ENCODE assay signal across 11 mouse cellular contexts in the genomic region with DNA sequence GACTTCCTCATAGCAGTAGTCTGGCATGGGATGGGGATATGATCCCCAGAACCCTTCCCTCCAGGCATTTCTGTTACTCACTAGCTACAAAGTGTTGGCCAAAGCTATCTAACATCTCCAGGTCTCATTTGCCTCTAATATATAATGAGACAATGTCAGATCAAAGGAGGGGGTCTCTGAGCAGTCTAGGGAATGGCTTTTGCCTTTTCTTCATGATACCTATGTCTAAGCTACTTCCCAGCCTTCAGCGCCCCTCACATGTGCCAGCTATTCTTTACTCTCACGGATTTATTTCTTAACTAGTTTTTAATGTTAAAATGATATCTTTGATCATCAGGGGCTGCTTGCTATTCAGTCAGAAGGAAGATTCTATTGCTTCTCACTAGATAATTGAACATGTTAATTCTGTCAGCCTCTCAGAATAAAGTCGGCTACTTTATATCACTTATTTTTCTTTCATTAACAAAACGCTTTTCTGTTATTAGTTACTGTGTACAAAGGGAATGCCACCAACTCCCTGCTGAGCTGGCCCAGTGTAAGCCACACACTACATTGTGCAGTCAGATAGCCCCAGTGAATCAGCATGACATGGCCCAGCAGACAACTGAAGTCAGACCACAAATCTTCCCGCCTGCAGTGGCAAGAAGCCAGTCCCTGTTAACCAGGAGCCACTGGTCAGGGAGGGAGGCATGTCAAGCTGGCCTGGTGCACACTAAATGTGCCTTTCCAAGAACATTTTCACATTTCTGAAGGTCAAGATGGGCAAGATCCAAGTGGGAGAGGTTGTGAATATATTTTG.
DNase-seq lines count a peak whose midpoint lies in the region; ATAC-seq and TF ChIP-seq lines count a peak whose summit lies in the region.
"Had no signal": no experiment of that assay in that cellular context is flagged by ENCODE, and none has a peak within 500 bp of the region (broad histone marks: within the 10 kb centered on the region; RNA-seq: fewer than 3 reads in every experiment).

No protein-coding gene starts in this region.

- ATAC-seq in neural tube, embryonic 13.5 days (ENCODE audit: low read depth): peak; percentile 86
- ATAC-seq in stomach, postnatal 0 days (ENCODE audit: low FRiP score, low TSS enrichment): no peak
- ATAC-seq: liver, postnatal 0 days had no signal

- TF ChIP-seq EP300 in stomach, postnatal 0 days (optimal IDR thresholded peaks at IDR 0.05): no peak

- H3K27me3 ChIP-seq in kidney, adult 2 months (replicated peaks; ENCODE audit: control insufficient read depth, insufficient read depth, low read length): no peaks in the 10 kb centered on the region
- no peaks in the 10 kb centered on the region for H3K27me3 ChIP-seq in neural tube, embryonic 13.5 days
- H3K27me3 ChIP-seq in stomach, postnatal 0 days (ENCODE audit: control insufficient read depth, insufficient read depth, low read length): no peaks in the 10 kb centered on the region

- WGBS in kidney, adult 2 months: 68% methylated on average over 5 of the region's 5 CpGs
- WGBS in neural tube, embryonic 13.5 days: 31% methylated on average over 5 of the region's 5 CpGs
- 73% methylated on average over 5 of the region's 5 CpGs for WGBS in stomach, postnatal 0 days

- H3K4me1 ChIP-seq in kidney, adult 2 months (ENCODE audit: control insufficient read depth, insufficient read depth, low read length): no peaks in the 10 kb centered on the region
- peaks cover 10% of the 10 kb centered on the region for H3K4me1 ChIP-seq in neural tube, embryonic 13.5 days (replicated peaks)
- no peaks in the 10 kb centered on the region for H3K4me1 ChIP-seq in stomach, postnatal 0 days (replicated peaks; ENCODE audit: control insufficient read depth, insufficient read depth)

- H3K4me3 ChIP-seq in kidney, adult 2 months (ENCODE audit: insufficient read depth, low read depth, low read length): no peak overlapping the region
- no peak overlapping the region for H3K4me3 ChIP-seq in neural tube, embryonic 13.5 days
- no peak overlapping the region for H3K4me3 ChIP-seq in stomach, postnatal 0 days (ENCODE audit: low read depth, low read length)

- no peaks in the 10 kb centered on the region for H3K9me3 ChIP-seq in neural tube, embryonic 13.5 days
- H3K9me3 ChIP-seq in stomach, postnatal 0 days (ENCODE audit: control insufficient read depth, low read length): no peaks in the 10 kb centered on the region

- no peak for TF ChIP-seq POLR2A in kidney, adult 2 months (IDR thresholded peaks at IDR 0.05; ENCODE audit: low read depth, low read length)

- DNase-seq in kidney, adult 2 months: peak; percentile 2
- no peak for DNase-seq in kidney, adult 11 months
- DNase-seq in ovary, adult 18-20 months (ENCODE audit: low spot score): peak; percentile 14
- DNase-seq in ovary, postnatal 10 days (ENCODE audit: low spot score): no peak
- peak; percentile 39 for DNase-seq in adrenal gland, postnatal 10 days
- DNase-seq in yolk sac, embryonic 10.5 days (ENCODE audit: low spot score): no peak
- no peak for DNase-seq in stomach, postnatal 0 days (ENCODE audit: low spot score)
- DNase-seq: heart, postnatal 36 days; liver, postnatal 0 days; thymus, adult 2 months had no signal

- no peaks in the 10 kb centered on the region for H3K36me3 ChIP-seq in kidney, adult 2 months (ENCODE audit: control insufficient read depth, insufficient read depth, low read length)
- H3K36me3 ChIP-seq in neural tube, embryonic 13.5 days: no peaks in the 10 kb centered on the region
- no peaks in the 10 kb centered on the region for H3K36me3 ChIP-seq in stomach, postnatal 0 days (ENCODE audit: control insufficient read depth, insufficient read depth, low read length)

- no peak for TF ChIP-seq CTCF in kidney, adult 2 months (conservative IDR thresholded peaks at IDR 0.05; ENCODE audit: insufficient read depth, insufficient read length, low read depth, low read length)
- TF ChIP-seq CTCF in stomach, postnatal 0 days (IDR thresholded peaks at IDR 0.05; ENCODE audit: low read depth): no peak

- no peak overlapping the region for H3K4me2 ChIP-seq in neural tube, embryonic 13.5 days
- H3K4me2 ChIP-seq in stomach, postnatal 0 days (replicated peaks; ENCODE audit: low read depth): no peak overlapping the region

- no peak overlapping the region for H3K9ac ChIP-seq in neural tube, embryonic 13.5 days
- H3K9ac ChIP-seq in stomach, postnatal 0 days (ENCODE audit: low read length): no peak overlapping the region
- H3K9ac ChIP-seq: liver, postnatal 0 days had no signal

- no peak overlapping the region for H3K27ac ChIP-seq in kidney, adult 2 months (ENCODE audit: insufficient read depth, low read depth, low read length)
- no peak overlapping the region for H3K27ac ChIP-seq in neural tube, embryonic 13.5 days (replicated peaks)
- H3K27ac ChIP-seq in stomach, postnatal 0 days (replicated peaks): no peak overlapping the region

Comparison
In these comparisons a context has a peak if more than half of its experiments do, and no peak if none do; other contexts are left out.
1. DNase-seq: peak in kidney, adult 2 months (single experiment), ovary, adult 18-20 months (single experiment) and adrenal gland, postnatal 10 days (single experiment); none in kidney, adult 11 months (single experiment), ovary, postnatal 10 days (single experiment), yolk sac, embryonic 10.5 days (single experiment) and stomach, postnatal 0 days (single experiment).